Mouse (Mus musculus): ENCODE data around the gene Smad6.

- TF ChIP-seq CTCF (IDR thresholded peaks at IDR 0.05) (no peak), EP300 (IDR thresholded peaks at IDR 0.05) (0 out of 2 replicates have a peak, but pooled peaks have one; percentile 27)
These were observed 94.4 kb downstream of the Smad6 start for GRCm38 (mm10) chr9:63927340-63928049.

Data from lung, postnatal 0 days (tissue).